Mouse (Mus musculus): ENCODE results near the gene Lhx1. TPM values are rescaled to one million over a fixed set of nuclear protein-coding genes. Genes with fewer than 3 reads are reported as not detected.

The Lhx1 gene
- polyA plus RNA-seq, 1 experiment from 2014 or later = not detected

DNA sequence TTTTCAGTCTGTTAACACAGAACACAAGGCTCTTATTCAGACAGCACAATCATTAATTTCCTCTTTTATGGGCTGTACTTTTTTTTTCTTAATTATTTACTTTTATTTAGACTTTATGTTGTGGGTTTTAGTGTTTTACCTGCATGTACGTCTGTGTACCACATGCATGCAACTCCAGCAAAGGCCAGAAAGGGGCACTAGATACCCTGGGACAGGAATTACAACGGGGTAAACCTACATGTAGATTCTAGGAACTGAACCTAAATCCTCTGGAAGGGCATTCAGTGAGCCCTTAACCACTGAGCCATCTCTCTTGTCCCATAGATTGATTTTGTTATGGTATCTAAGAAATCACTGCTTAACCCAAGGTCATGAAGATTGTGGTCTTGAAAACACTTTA lies 27.4 kb downstream of the Lhx1 start:
- DNase-seq (ENCODE audit: low spot score) = no peak

DNA sequence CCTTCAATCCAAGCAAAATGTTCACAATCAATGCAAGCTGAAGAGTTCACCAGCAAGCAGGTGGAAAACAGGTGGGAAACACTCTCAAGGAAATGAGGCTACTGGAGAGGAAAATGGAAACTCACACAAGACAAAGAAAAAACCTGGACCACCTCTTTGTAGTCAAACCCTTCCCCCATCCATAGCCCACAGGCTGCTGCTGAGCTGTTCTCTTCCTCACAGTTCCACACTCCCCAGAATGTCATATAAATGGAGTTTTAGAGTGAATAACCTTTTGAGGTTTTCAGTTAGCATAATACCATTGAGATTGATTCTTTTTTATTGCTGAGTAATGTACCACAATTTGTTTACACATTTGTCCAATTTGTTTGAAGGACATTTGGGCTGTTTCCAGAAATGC lies 28.4 kb downstream of the Lhx1 start:
- no peak for DNase-seq (ENCODE audit: low spot score)

DNA sequence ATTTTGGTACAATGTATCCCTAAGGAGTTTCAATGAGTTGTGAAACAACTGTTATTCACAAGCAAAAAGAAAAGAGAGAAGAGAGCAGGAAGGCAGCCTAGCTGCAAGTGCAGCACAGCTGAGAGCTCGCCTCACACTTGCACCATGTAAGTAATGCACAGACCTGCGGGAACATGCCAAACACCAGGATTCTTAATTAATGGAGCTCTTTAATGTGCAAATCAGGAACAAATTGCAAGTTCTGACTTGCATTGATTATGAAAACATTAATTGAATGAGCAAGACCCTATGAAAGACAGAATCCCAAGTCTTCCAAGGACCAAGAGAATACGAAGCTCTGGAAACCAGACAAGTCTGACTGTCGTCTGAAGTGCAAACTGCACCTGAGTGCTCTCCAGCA lies 29.6 kb downstream of the Lhx1 start:
- no peak for DNase-seq (ENCODE audit: low spot score)

DNA sequence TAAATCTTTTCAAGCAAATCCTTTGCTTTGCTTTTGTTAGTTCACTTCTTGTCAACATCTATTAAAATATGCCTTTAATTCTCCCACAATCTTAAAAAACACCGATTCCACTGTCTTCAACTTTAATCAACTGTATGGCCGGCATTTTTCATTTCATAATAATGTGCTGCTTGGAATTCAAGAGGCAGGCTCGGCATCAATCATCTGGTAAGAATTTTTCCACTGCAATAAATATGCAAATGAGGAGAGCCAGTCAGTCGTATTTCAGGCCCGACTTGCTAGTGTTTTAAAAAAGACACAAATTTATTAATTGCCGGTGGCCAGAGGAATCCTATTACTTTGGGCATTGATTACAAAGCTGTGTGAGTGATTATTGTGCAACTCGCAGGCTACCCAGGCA lies 43.7 kb downstream of the Lhx1 start:
- no peak for DNase-seq (ENCODE audit: low spot score)

DNA sequence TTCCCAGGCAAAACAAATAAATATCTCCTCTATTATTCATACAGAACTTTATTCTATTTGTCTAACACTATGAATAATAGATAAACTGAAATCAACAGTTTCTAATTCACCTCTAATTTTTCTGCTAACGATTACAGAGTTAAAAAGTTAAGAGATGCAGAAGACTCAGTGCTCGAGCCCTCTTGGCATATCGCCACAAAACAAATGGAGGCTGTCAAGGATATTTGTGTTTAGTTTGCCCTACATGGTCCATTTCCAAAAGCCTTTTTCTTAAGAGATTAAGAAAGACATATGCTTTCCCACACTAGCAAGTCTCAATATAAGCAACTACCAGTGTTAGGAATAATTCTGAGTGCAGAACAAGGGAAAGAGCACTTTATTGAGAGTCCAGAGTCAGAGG lies 44.9 kb downstream of the Lhx1 start:
- DNase-seq (ENCODE audit: low spot score) = no peak

DNA sequence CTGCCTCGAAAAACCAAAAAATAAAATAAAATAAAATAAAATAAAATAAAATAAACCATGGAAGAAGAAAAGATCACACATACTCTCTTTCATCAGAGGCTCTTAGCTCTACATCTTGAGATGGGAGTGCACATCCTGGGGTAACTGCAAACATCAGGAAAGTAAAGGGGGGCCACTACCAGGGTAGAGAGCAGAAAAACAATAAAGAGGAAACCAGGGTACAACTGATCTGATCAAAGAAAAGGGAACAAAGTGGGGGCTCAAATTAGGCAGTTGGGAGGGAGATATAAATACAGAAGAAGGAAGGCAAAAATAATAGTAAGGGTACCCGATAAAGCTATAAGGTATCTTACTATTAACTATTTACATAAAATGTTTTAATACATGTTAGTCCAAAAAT lies 48.7 kb downstream of the Lhx1 start:
- DNase-seq (ENCODE audit: low spot score) = no peak

DNA sequence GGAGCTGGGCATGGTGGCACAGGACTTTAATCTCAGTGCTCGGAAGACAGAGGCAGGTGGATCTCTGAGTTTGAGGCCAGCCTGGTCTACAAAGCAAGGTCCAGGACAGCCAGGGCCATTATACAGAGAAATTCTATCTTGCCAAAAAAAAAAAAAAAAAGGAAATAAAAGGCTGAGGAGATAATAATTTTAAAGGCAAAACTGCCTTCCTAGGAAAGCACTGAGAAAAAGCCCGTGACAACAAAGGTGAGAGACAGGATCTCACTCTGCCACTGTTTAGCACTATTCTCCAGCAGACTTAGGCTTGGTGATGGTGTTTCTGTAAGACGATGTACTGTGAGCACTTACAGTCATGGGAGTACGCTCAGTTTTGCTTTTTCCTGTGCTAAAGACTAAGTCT lies 49.3 kb downstream of the Lhx1 start:
- no peak for DNase-seq (ENCODE audit: low spot score)

DNA sequence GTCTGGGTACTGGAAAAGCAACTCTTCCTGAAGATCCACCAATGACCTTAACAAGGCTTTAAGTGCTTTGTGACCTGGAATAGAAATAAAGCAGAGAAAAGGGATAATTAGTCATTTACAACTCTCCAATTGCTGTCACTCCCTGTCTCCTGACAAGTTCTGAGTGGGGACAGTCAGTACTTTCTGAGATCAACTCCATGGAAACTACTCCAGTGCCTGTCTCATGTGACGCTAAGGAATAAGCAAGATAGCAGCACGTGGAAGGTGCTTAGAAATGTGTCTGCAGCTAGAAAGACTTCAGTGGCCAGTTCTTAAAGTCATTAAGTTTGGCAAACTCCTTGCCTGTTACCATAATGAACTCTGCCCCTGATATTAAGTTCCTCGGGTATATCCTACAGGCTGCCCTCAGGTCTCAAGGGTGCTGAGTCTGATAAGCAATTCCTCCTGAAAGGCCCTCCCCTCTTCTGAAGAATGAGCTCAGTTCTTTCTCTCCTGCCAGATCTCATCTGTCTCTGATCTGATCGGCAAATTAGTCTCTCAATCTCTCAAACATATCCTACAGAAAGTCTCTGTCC lies 52.2 kb downstream of the Lhx1 start:
- DNase-seq (ENCODE audit: low spot score) = no peak

Other genes with a start within 250 kb of the Lhx1 start
- 51.8 and 54.5 TPM in 2 replicates for gene Aatf, start 12.0 kb downstream of the Lhx1 start, polyA plus RNA-seq (2015; fragmentation: Nextera tagmentation; extraction: Ambion mirVana)